Mouse (Mus musculus) thymus, adult 2 months (tissue): ENCODE results near the gene D630045J12Rik.

Source experiments
- CTCF ChIP-seq: fragments of 200-500 bp; IDR thresholded peaks from 2 replicates; pipeline ENCODE4 v1.5.1; 2012; ENCODE audit warnings: mild to moderate bottlenecking, control low read depth, low read length, moderate library complexity, borderline replicate concordance; ENCODE audit not compliant: control insufficient read depth, poor library complexity, insufficient read depth; ENCODE audit errors: extremely low read depth
- POLR2A ChIP-seq: fragments of 200-500 bp; IDR thresholded peaks from 2 replicates; pipeline ENCODE4 v1.6.1; 2012; ENCODE audit warnings: mild to moderate bottlenecking, low read length, control low read depth, moderate library complexity; ENCODE audit not compliant: control insufficient read depth, poor library complexity, insufficient read depth; ENCODE audit errors: extremely low read depth

- TF ChIP-seq CTCF (no peak), POLR2A (no peak)
Measured at GRCm38 (mm10) chr6:38157925-38158324, 95.9 kb downstream of the D630045J12Rik start.
